Mouse (Mus musculus) olfactory bulb, adult 2 months (tissue): ENCODE measurements at regions not wholly inside any gene's neighbourhood (a gene's known extent, or its start where the extent isn't known, plus 50 kb on each side); places are given as distances from the start of the nearest gene placed in this dataset.

Experiments
- CTCF ChIP-seq: fragments of 200-500 bp; IDR thresholded peaks from 2 replicates; pipeline ENCODE4 v1.5.1; 2012; ENCODE audit warnings: low read depth, mild to moderate bottlenecking, low read length, moderate library complexity; ENCODE audit not compliant: insufficient read depth
- POLR2A ChIP-seq: fragments of 200-500 bp; IDR thresholded peaks from 2 replicates; pipeline ENCODE4 v1.6.1; 2012; ENCODE audit warnings: mild to moderate bottlenecking, low read depth, low read length, moderate library complexity; ENCODE audit not compliant: insufficient read depth

- TF ChIP-seq CTCF (no peak), POLR2A (no peak)
Measured at GRCm38 (mm10) chr4:105979048-105979447, 189.4 kb downstream of the Gm12728 start.
